ENCODE assay signal across 8 mouse cellular contexts in the genomic region with DNA sequence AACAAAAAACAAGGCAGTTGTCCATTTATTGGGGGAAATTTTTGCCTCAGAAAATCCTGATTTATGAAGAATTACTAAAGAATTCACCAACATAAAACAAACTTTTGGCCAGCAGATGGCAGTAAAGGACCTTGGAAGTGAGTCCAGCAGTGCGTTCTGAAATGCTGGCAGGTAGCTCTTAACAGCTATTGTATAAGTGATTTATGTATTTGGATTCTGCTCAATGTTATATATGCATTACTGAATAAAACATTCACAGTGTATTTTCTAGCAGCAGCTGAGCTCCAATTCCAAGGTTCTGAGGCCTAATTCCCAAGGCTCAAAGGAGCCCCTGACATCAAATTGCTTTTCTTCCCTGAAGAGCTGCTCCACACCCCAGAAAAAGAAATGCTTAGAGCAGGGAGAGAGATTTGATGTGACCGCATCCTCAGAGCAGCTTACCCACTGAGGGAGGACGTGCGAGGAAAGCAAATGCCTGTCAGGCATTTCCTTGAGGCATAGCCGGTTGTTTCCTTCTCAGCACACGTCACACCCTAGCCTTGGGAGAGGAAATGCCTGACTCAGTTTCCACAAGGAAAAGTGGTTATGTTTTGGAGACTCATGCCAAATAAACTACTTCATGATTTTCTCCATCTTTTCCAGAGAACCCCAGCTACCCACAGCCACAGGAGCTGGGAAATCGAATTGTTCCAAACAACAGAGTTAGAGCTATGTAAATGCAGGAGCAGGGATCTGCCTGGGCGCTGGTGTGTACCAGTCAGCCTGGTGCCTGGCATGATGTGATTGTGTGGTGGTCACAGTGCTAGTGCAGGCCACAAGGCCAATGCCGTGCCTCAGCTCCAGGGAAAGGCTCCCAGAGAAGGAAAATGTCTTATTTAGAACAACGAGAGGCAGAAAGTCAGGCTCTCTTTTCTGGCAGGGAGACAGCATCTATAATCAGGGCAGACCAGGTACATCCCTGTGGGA.
DNase-seq lines count a peak whose midpoint lies in the region; TF ChIP-seq lines count a peak whose summit lies in the region.

No protein-coding gene starts in this region.

- no peaks in the 10 kb centered on the region for H3K9me3 ChIP-seq in E14TG2a.4 (ENCODE audit: low read length)
- no peaks in the 10 kb centered on the region for H3K9me3 ChIP-seq in hindbrain, embryonic 10.5 days

- 71% methylated on average over 10 of the region's 10 CpGs for WGBS in hindbrain, embryonic 10.5 days
- 59% methylated on average over 10 of the region's 10 CpGs for WGBS in lung, adult 2 months

- peaks cover 2% of the 10 kb centered on the region for H3K4me1 ChIP-seq in E14TG2a.4 (replicated peaks; ENCODE audit: low read depth, low read length)
- H3K4me1 ChIP-seq in hindbrain, embryonic 10.5 days (replicated peaks), result no peaks in the 10 kb centered on the region
- H3K4me1 ChIP-seq in lung, adult 2 months (ENCODE audit: control insufficient read depth, insufficient read depth, low read length), result no peaks in the 10 kb centered on the region

- peak; percentile 85 for DNase-seq in adrenal gland, postnatal 14 days
- DNase-seq in embryo, embryonic 9.5 days (ENCODE audit: extremely low spot score), result peak; percentile 63
- DNase-seq in hindbrain, embryonic 10.5 days (ENCODE audit: low spot score), result peak; percentile 33
- DNase-seq in layer of hippocampus, adult 11-12 months (ENCODE audit: low spot score), result peak; percentile 89
- DNase-seq in lung, adult 2 months, result peak; percentile 29
- peak; percentile 14 for DNase-seq in ovary, postnatal 36 days (ENCODE audit: low spot score)
- DNase-seq in urinary bladder, postnatal 10 days (ENCODE audit: low spot score), result peak; percentile 21

- no peak overlapping the region for H3K4me3 ChIP-seq in E14TG2a.4 (replicated peaks; ENCODE audit: low read length)
- H3K4me3 ChIP-seq in hindbrain, embryonic 10.5 days, result no peak overlapping the region
- no peak overlapping the region for H3K4me3 ChIP-seq in lung, adult 2 months (replicated peaks; ENCODE audit: extremely low read depth, low read depth, low read length)

- H3K27ac ChIP-seq in hindbrain, embryonic 10.5 days, result 0 out of 2 replicates have a peak overlapping the region, but pooled peaks have one; percentile 54

- no peaks in the 10 kb centered on the region for H3K36me3 ChIP-seq in E14TG2a.4 (ENCODE audit: insufficient read depth, low read length)
- H3K36me3 ChIP-seq in hindbrain, embryonic 10.5 days, result no peaks in the 10 kb centered on the region

- TF ChIP-seq POLR2A in lung, adult 2 months (IDR thresholded peaks at IDR 0.05; ENCODE audit: borderline replicate concordance, extremely low read depth, low read depth, low read length), result no peak

- no peaks in the 10 kb centered on the region for H3K27me3 ChIP-seq in E14TG2a.4 (ENCODE audit: insufficient read depth, low read length)
- H3K27me3 ChIP-seq in hindbrain, embryonic 10.5 days (ENCODE audit: insufficient read depth, poor library complexity, severe bottlenecking), result no peaks in the 10 kb centered on the region

- TF ChIP-seq CTCF in E14TG2a.4 (conservative IDR thresholded peaks at IDR 0.05; ENCODE audit: low read length), result peak; percentile 46
- peak; percentile 23; the same call in 1 of the 2 replicates for TF ChIP-seq CTCF in lung, adult 2 months (IDR thresholded peaks at IDR 0.05; ENCODE audit: insufficient read depth, low read length)

Comparison
In these comparisons a context has a peak if more than half of its experiments do, and no peak if none do; other contexts are left out.
1. DNase-seq: peak in every context shown above with its lines; median percentile 89 in layer of hippocampus, adult 11-12 months; 85 in adrenal gland, postnatal 14 days; 63 in embryo, embryonic 9.5 days; 33 in hindbrain, embryonic 10.5 days; 29 in lung, adult 2 months; 21 in urinary bladder, postnatal 10 days; 14 in ovary, postnatal 36 days.